Mouse (Mus musculus) limb, embryonic 14.5 days (tissue): Measurements from ENCODE around the gene Col4a5. TPM values are rescaled to one million over a fixed set of nuclear protein-coding genes. Genes with fewer than 3 reads are reported as not detected.

Experiments
- ATAC-seq: fragments of 200-750 bp; cut with Nextera tagmentation; 2 replicates; pipeline ENCODE4 v1.8.0; 2017; ENCODE audit warnings: low read depth, moderate number of reproducible peaks, moderate TSS enrichment; ENCODE audit not compliant: low FRiP score
- DNase-seq: peaks from one replicate; pipeline ENCODE4 v3.0.0-alpha.2; 2015; ENCODE audit warnings: low spot score
- H3K27ac ChIP-seq: fragments of 300-500 bp; sonication (generic); replicated peaks from 2 replicates; pipeline ENCODE4 v1.5.1; 2014; ENCODE audit warnings: low read depth, mild to moderate bottlenecking, low read length, moderate library complexity, mixed read lengths
- H3K27me3 ChIP-seq: fragments of 300-500 bp; sonication (generic); 2 replicates; pipeline ENCODE4 v1.6.1; 2014; ENCODE audit warnings: low read length, mixed read lengths; ENCODE audit not compliant: control insufficient read depth, insufficient read depth
- H3K36me3 ChIP-seq: fragments of 300-500 bp; sonication (generic); 2 replicates; pipeline ENCODE4 v1.6.1; 2014; ENCODE audit warnings: mild to moderate bottlenecking, low read length, moderate library complexity, mixed read lengths; ENCODE audit not compliant: control insufficient read depth, insufficient read depth
- H3K4me1 ChIP-seq: fragments of 300-500 bp; sonication (generic); 2 replicates; pipeline ENCODE4 v1.6.1; 2014; ENCODE audit warnings: antibody characterized with exemption, low read length, mixed read lengths; ENCODE audit not compliant: control insufficient read depth, insufficient read depth
- H3K4me2 ChIP-seq: fragments of 300-500 bp; sonication (generic); replicated peaks from 2 replicates; pipeline ENCODE4 v1.6.1; 2014; ENCODE audit warnings: low read depth, mild to moderate bottlenecking, low read length, moderate library complexity; ENCODE audit not compliant: severe bottlenecking
- H3K4me3 ChIP-seq: fragments of 300-500 bp; sonication (generic); replicated peaks from 2 replicates; pipeline ENCODE4 v1.5.1; 2014; ENCODE audit warnings: low read length
- H3K9ac ChIP-seq: fragments of 300-500 bp; sonication (generic); 2 replicates; pipeline ENCODE4 v1.6.1; 2014; ENCODE audit warnings: mild to moderate bottlenecking, low read depth, low read length, moderate library complexity; ENCODE audit not compliant: severe bottlenecking
- H3K9me3 ChIP-seq: fragments of 300-500 bp; sonication (generic); 2 replicates; pipeline ENCODE4 v1.6.1; 2016; ENCODE audit warnings: low read length; ENCODE audit not compliant: control insufficient read depth
- POLR2A ChIP-seq: fragments of 200-500 bp; IDR thresholded peaks from 2 replicates; pipeline ENCODE4 v1.8.0; 2012; ENCODE audit warnings: inconsistent platforms, mild to moderate bottlenecking, moderate library complexity, borderline replicate concordance; ENCODE audit not compliant: insufficient read depth, insufficient read length; ENCODE audit errors: extremely low read depth
- WGBS: fragments of 180-500 bp; shearing (Covaris S2); extraction: QIAGEN DNeasy Blood & Tissue Kit; methylation state at CpG from one replicate; pipeline ENCODE4 v1.1.7; 2014; 5-methylcytosine and 5-hydroxymethylcytosine counted together
- polyA plus RNA-seq, 2 experiments: library from polyadenylated mRNA; depleted of rRNA in 1 of 2; stranded (reverse) in 1 of 2; unstranded in 1 of 2; fragments of >200 nt; fragmentation: Nextera tagmentation in 1 of 2; extraction: Ambion mirVana in 1 of 2; gene quantifications; 2 replicates each; pipeline versions ENCODE4 v1.2.1 to v1.2.3; 2012 to 2014

Col4a5 gene
- polyA plus RNA-seq, 2 experiments, result 14.0 to 14.2 TPM

DNA sequence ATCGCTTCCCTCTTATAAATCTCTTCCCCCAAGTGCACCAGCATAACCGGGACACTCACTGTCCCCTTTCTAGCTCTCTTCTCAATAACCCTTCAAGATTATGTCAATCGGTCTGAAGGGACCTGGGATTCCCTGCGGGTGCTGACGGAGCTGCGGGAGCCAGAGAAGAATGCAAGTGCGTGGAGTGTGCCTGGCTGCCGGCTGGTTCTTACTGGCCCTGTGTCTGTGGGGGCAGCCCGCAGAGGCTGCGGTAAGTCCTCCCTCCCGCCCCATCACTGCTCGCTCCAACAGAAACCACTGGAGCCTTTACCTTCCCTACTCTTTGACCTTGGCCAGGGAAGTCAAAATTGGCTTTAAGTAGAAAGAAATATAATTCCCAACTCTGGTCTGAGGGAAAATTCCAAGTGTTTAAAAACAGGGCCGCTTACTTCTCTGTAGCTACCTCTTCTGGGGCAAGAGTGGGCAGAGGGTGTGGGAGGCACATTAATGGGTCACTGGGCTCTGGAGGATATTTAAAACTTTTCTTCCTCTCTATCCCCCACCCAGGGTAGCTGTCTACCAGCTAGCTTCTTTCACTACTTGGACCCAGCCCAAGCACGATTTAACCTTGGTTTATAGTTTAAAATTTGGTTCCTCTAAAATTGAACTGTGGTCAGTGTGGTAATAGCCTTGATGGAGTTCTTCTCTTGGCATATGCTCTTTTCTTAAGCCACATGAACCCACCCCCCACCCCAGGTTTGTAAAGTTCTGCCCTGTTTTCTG is 562 bp downstream of the Col4a5 start:
- DNase-seq (peak; percentile 3), ATAC-seq (peak; percentile 63; the same call in 1 of the 2 replicates)
- Histone ChIP-seq H3K4me2 (peak overlapping the region; percentile 48), H3K9ac (peak overlapping the region; percentile 59), H3K9me3 (no peaks in the 10 kb centered on the region), H3K27me3 (peaks cover 10% of the 10 kb centered on the region; the same call in 1 of the 2 replicates), H3K36me3 (no peaks in the 10 kb centered on the region), H3K27ac (no peak overlapping the region), H3K4me3 (peak overlapping the region; percentile 45), H3K4me1 (no peaks in the 10 kb centered on the region)
- 22% methylated on average over 14 of the region's 14 CpGs for WGBS
- TF ChIP-seq POLR2A, result no peak

DNA sequence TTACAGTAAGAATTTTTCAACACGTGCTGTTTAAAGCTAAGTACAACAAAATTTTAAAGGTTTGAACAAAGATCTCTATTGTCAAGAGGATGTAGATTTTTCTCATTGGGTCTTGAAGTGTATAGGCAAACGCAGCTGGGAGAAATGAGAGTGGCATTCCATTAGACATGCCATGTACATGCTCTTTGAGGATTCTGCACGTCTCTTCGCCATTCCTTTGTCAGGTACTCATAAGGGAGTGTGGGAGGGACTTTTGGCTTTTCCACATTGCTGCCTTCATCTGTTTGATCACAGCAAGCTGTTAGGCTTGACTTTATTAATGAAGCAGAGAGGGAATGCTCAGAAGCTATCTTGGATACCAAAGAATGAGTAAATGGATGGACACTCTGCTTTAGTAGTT is 19.4 kb downstream of the Col4a5 start:
- DNase-seq, result no peak
- Histone ChIP-seq H3K36me3 (no peaks in the 10 kb centered on the region), H3K9ac (no peak overlapping the region), H3K4me1 (no peaks in the 10 kb centered on the region), H3K4me2 (no peak overlapping the region), H3K27me3 (no peaks in the 10 kb centered on the region), H3K4me3 (no peak overlapping the region), H3K27ac (no peak overlapping the region), H3K9me3 (no peaks in the 10 kb centered on the region)
- no peak for TF ChIP-seq POLR2A
- no peak for ATAC-seq
- WGBS, result 67% methylated on average over 4 of the region's 4 CpGs

DNA sequence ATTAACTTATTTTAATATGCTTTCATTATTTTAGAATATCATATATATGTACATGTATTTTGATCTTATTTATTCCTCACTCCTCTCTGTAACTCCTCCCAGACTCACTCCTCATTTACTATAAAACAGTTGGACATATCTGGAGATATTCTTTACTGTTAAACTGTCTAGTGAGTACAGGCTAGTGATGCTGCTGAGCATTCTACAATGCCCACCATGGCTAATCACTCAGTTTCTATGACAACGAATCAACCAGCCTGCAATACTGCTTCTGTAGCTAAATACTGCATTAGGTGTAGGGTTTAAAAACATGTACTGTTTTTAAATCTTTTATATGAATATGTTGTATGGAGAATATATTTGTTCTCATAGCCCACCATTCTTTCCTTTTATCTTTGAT is 27.9 kb downstream of the Col4a5 start:
- no peak for DNase-seq
- no peak for TF ChIP-seq POLR2A
- H3K9ac ChIP-seq, result no peak overlapping the region
- no peak overlapping the region for H3K4me3 ChIP-seq
- ATAC-seq, result no peak
- H3K27ac ChIP-seq, result no peak overlapping the region
- H3K27me3 ChIP-seq, result no peaks in the 10 kb centered on the region
- WGBS, result 80% methylated on average over 1 of the region's 1 CpGs
- no peaks in the 10 kb centered on the region for H3K9me3 ChIP-seq
- no peaks in the 10 kb centered on the region for H3K36me3 ChIP-seq
- H3K4me2 ChIP-seq, result no peak overlapping the region
- H3K4me1 ChIP-seq, result no peaks in the 10 kb centered on the region

DNA sequence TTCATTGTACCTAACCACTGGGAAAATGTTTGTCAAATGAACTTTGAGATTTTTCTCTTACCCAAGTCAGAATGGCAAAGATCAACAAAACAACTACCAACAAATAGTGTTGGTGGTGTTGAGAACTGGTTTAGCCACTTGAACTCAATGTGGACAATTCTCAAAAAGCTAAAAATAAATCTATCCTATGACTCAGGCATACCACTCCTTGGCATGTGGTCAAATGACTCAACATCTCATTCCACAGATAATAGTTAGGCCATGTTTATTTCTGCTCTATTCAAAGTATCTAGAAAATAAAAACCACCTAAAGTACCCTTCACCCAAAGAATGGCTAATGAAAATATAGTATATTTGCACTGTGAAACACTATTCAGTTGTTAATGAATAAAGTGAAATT is 58.3 kb downstream of the Col4a5 start:
- Histone ChIP-seq H3K4me2 (no peak overlapping the region), H3K4me1 (no peaks in the 10 kb centered on the region), H3K9ac (no peak overlapping the region), H3K27me3 (no peaks in the 10 kb centered on the region), H3K27ac (no peak overlapping the region), H3K9me3 (no peaks in the 10 kb centered on the region), H3K4me3 (no peak overlapping the region), H3K36me3 (no peaks in the 10 kb centered on the region)
- TF ChIP-seq POLR2A, result no peak
- ATAC-seq (no peak), DNase-seq (no peak)

DNA sequence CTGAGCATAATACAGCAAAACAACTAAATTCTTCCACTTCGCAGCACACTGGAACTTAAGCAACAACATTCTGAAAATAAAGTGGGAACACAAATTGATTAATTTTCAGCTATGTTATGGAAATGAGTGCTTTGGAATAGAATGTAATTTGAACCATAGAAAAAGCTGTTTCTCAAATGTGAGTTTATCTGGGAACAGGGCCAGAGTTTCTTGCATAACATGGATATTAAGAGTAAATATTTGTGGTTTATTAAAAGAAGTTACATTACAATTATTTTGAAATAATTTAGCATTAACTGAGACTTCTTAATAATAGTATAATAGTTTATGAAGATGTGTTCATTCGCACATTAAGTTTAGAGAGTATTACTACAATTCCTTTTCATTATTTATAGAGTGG is 72.3 kb downstream of the Col4a5 start:
- Histone ChIP-seq H3K27ac (no peak overlapping the region), H3K4me1 (no peaks in the 10 kb centered on the region), H3K4me2 (no peak overlapping the region), H3K4me3 (no peak overlapping the region), H3K27me3 (no peaks in the 10 kb centered on the region), H3K36me3 (no peaks in the 10 kb centered on the region), H3K9me3 (no peaks in the 10 kb centered on the region), H3K9ac (no peak overlapping the region)
- TF ChIP-seq POLR2A, result no peak
- ATAC-seq, result no peak
- DNase-seq, result no peak
- WGBS, result 86% methylated on average over 2 of the region's 2 CpGs
